Mouse (Mus musculus) bone marrow, adult 2 months (tissue): ENCODE data around the gene Ascl1.

Experiments used
- CTCF ChIP-seq: fragments of 200-500 bp; IDR thresholded peaks from 2 replicates; pipeline ENCODE4 v1.5.1; 2011; ENCODE audit warnings: low read length, control low read depth; ENCODE audit not compliant: control insufficient read depth, insufficient read depth
- POLR2A ChIP-seq: fragments of 200-500 bp; IDR thresholded peaks from 2 replicates; pipeline ENCODE4 v1.6.1; 2011; ENCODE audit warnings: low read depth, mild to moderate bottlenecking, control low read depth, low read length, borderline replicate concordance; ENCODE audit not compliant: control insufficient read depth

DNA sequence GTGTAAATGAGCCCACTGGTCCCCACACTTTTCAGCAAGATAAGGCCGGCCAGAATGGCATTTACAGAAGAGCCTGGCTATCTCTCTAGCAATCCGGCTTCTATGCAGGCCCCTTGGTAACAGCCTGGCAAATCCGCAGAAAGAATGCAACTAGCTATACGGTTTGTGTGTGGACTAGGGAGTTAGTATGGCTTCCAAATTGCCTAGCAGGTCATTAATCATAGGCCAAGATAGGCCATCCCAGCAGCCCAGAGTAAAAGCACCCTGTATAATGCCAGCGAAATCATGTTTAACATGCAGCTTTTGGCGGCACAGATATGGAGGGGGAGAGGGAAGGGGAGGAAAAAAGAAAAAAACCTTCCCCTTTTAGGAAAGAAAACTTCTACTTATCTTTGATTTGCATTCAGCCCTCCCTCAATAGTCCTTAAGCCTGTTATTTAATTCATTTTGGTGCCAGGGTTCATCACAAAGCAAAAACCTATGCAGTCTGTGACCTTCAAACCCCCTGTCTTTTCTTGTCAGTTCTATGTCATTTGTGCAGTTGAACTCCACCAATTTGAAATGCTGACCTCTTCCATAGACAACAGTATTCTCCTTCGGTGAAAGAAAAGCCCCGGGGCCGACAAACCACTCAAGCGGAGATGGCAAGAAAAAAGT lies 19.9 kb downstream of the Ascl1 start:
- no peak for TF ChIP-seq CTCF
- TF ChIP-seq POLR2A, result no peak
